Mouse (Mus musculus): ENCODE measurements at regions not wholly inside any gene's neighbourhood (a gene's known extent, or its start where the extent isn't known, plus 50 kb on each side); places are given as distances from the start of the nearest gene placed in this dataset.

GRCm38 (mm10) chr13:37483010-37483855 lies 138.2 kb downstream of the Ly86 start:
- peak overlapping the region; percentile 43; the same call in 1 of the 2 replicates for H3K9ac ChIP-seq

GRCm38 (mm10) chr13:37484631-37485030 lies 139.6 kb downstream of the Ly86 start:
- Histone ChIP-seq H3K9ac (no peak overlapping the region), H3K27ac (no peak overlapping the region), H3K9me3 (no peaks in the 10 kb centered on the region), H3K4me1 (replicated peaks) (peaks cover 12% of the 10 kb centered on the region), H3K27me3 (no peaks in the 10 kb centered on the region), H3K4me2 (no peak overlapping the region), H3K4me3 (no peak overlapping the region), H3K36me3 (no peaks in the 10 kb centered on the region)
- 85% methylated on average over 4 of the region's 4 CpGs for WGBS
- no peak for ATAC-seq (ENCODE audit: low FRiP score)

More at GRCm38 (mm10) chr13:37483010-37483855, 138.2 kb downstream of the Ly86 start:
- peak; percentile 81 for ATAC-seq (ENCODE audit: low FRiP score)
- no peaks in the 10 kb centered on the region for H3K9me3 ChIP-seq
- WGBS, result 15% methylated on average over 19 of the region's 19 CpGs
- H3K27me3 ChIP-seq, result no peaks in the 10 kb centered on the region
- H3K4me3 ChIP-seq, result peak overlapping the region; percentile 11
- H3K4me2 ChIP-seq, result peak overlapping the region; percentile 47
- H3K4me1 ChIP-seq (replicated peaks), result peaks cover 15% of the 10 kb centered on the region
- H3K36me3 ChIP-seq, result no peaks in the 10 kb centered on the region
- H3K27ac ChIP-seq, result peak overlapping the region; percentile 66; the same call in 1 of the 2 replicates

- Histone ChIP-seq H3K4me1 (replicated peaks) (no peaks in the 10 kb centered on the region), H3K27ac (no peak overlapping the region), H3K9me3 (no peaks in the 10 kb centered on the region), H3K9ac (no peak overlapping the region), H3K4me3 (no peak overlapping the region), H3K4me2 (no peak overlapping the region), H3K27me3 (no peaks in the 10 kb centered on the region), H3K36me3 (no peaks in the 10 kb centered on the region)
- 71% methylated on average over 11 of the region's 11 CpGs for WGBS
- ATAC-seq (ENCODE audit: low FRiP score), result no peak
These were observed 147.3 kb downstream of the Ly86 start for GRCm38 (mm10) chr13:37492115-37493001.

- H3K9me3 ChIP-seq, result no peaks in the 10 kb centered on the region
- 100% methylated on average over 1 of the region's 1 CpGs for WGBS
- no peaks in the 10 kb centered on the region for H3K36me3 ChIP-seq
- no peak overlapping the region for H3K27ac ChIP-seq
- no peak overlapping the region for H3K4me3 ChIP-seq
- H3K9ac ChIP-seq, result no peak overlapping the region
- no peaks in the 10 kb centered on the region for H3K4me1 ChIP-seq (replicated peaks)
- no peak overlapping the region for H3K4me2 ChIP-seq
- ATAC-seq (ENCODE audit: low FRiP score), result no peak
- H3K27me3 ChIP-seq, result no peaks in the 10 kb centered on the region
These were observed 148.3 kb downstream of the Ly86 start for GRCm38 (mm10) chr13:37493331-37493730.

GRCm38 (mm10) chr13:37495272-37495932 lies 150.4 kb downstream of the Ly86 start:
- H3K9ac ChIP-seq, result no peak overlapping the region
- no peak overlapping the region for H3K4me2 ChIP-seq
- no peak for ATAC-seq (ENCODE audit: low FRiP score)
- no peak overlapping the region for H3K4me3 ChIP-seq
- H3K27me3 ChIP-seq, result no peaks in the 10 kb centered on the region
- WGBS, result 84% methylated on average over 8 of the region's 8 CpGs
- no peaks in the 10 kb centered on the region for H3K9me3 ChIP-seq
- H3K36me3 ChIP-seq, result no peaks in the 10 kb centered on the region
- H3K27ac ChIP-seq, result no peak overlapping the region
- no peaks in the 10 kb centered on the region for H3K4me1 ChIP-seq (replicated peaks)

- ATAC-seq (ENCODE audit: low FRiP score), result no peak
- no peaks in the 10 kb centered on the region for H3K36me3 ChIP-seq
- no peaks in the 10 kb centered on the region for H3K9me3 ChIP-seq
- WGBS, result 78% methylated on average over 3 of the region's 3 CpGs
- no peak overlapping the region for H3K4me3 ChIP-seq
- H3K4me2 ChIP-seq, result no peak overlapping the region
- H3K27me3 ChIP-seq, result no peaks in the 10 kb centered on the region
- no peaks in the 10 kb centered on the region for H3K4me1 ChIP-seq (replicated peaks)
- H3K9ac ChIP-seq, result no peak overlapping the region
- no peak overlapping the region for H3K27ac ChIP-seq
These were observed 153.0 kb downstream of the Ly86 start for GRCm38 (mm10) chr13:37497986-37498385.

GRCm38 (mm10) chr13:37500668-37501286 lies 155.8 kb downstream of the Ly86 start:
- WGBS, result 77% methylated on average over 4 of the region's 4 CpGs
- H3K36me3 ChIP-seq, result no peaks in the 10 kb centered on the region
- H3K4me1 ChIP-seq (replicated peaks), result peaks cover 6% of the 10 kb centered on the region; the same call in 1 of the 2 replicates
- H3K27me3 ChIP-seq, result no peaks in the 10 kb centered on the region
- no peak overlapping the region for H3K4me3 ChIP-seq
- no peaks in the 10 kb centered on the region for H3K9me3 ChIP-seq
- ATAC-seq (ENCODE audit: low FRiP score), result no peak
- no peak overlapping the region for H3K4me2 ChIP-seq
- no peak overlapping the region for H3K9ac ChIP-seq
- H3K27ac ChIP-seq, result no peak overlapping the region

- Histone ChIP-seq H3K36me3 (no peaks in the 10 kb centered on the region), H3K4me2 (no peak overlapping the region), H3K9me3 (no peaks in the 10 kb centered on the region), H3K9ac (no peak overlapping the region), H3K27me3 (0 out of 2 replicates have a peak, but pooled peaks cover 3% of the 10 kb centered on the region), H3K4me1 (replicated peaks) (peaks cover 24% of the 10 kb centered on the region), H3K27ac (no peak overlapping the region), H3K4me3 (no peak overlapping the region)
- WGBS, result 94% methylated on average over 6 of the region's 6 CpGs
- no peak for ATAC-seq (ENCODE audit: low FRiP score)
These were observed 158.4 kb downstream of the Ly86 start for GRCm38 (mm10) chr13:37503449-37503848.

- Histone ChIP-seq H3K9ac (no peak overlapping the region), H3K4me2 (no peak overlapping the region), H3K36me3 (no peaks in the 10 kb centered on the region), H3K27ac (no peak overlapping the region), H3K27me3 (0 out of 2 replicates have a peak, but pooled peaks cover 3% of the 10 kb centered on the region), H3K4me3 (no peak overlapping the region), H3K9me3 (no peaks in the 10 kb centered on the region), H3K4me1 (replicated peaks) (peaks cover 28% of the 10 kb centered on the region)
- WGBS, result 93% methylated on average over 3 of the region's 3 CpGs
- no peak for ATAC-seq (ENCODE audit: low FRiP score)
These were observed 158.9 kb downstream of the Ly86 start for GRCm38 (mm10) chr13:37503898-37504297.

- H3K4me2 ChIP-seq, result no peak overlapping the region
- no peaks in the 10 kb centered on the region for H3K36me3 ChIP-seq
- H3K27me3 ChIP-seq, result 0 out of 2 replicates have a peak, but pooled peaks cover 3% of the 10 kb centered on the region
- peaks cover 32% of the 10 kb centered on the region for H3K4me1 ChIP-seq (replicated peaks)
- H3K4me3 ChIP-seq, result no peak overlapping the region
- no peak overlapping the region for H3K27ac ChIP-seq
- ATAC-seq (ENCODE audit: low FRiP score), result no peak
- WGBS, result 75% methylated on average over 10 of the region's 10 CpGs
- no peaks in the 10 kb centered on the region for H3K9me3 ChIP-seq
- no peak overlapping the region for H3K9ac ChIP-seq
These were observed 159.4 kb downstream of the Ly86 start for GRCm38 (mm10) chr13:37504373-37504772.

GRCm38 (mm10) chr13:37505617-37506016 lies 160.6 kb downstream of the Ly86 start:
- 79% methylated on average over 3 of the region's 3 CpGs for WGBS

More at GRCm38 (mm10) chr13:37505617-37506016, 160.6 kb downstream of the Ly86 start:
- Histone ChIP-seq H3K4me3 (no peak overlapping the region), H3K9me3 (no peaks in the 10 kb centered on the region), H3K36me3 (no peaks in the 10 kb centered on the region), H3K27me3 (0 out of 2 replicates have a peak, but pooled peaks cover 3% of the 10 kb centered on the region), H3K4me2 (no peak overlapping the region), H3K4me1 (replicated peaks) (peaks cover 37% of the 10 kb centered on the region), H3K27ac (no peak overlapping the region), H3K9ac (no peak overlapping the region)
- ATAC-seq (ENCODE audit: low FRiP score), result no peak

All from hindbrain, embryonic 13.5 days (tissue).